Mouse (Mus musculus) hindbrain, embryonic 11.5 days (tissue): ENCODE measurements around the gene Wwox. TPM values are rescaled to one million over a fixed set of nuclear protein-coding genes. Genes with fewer than 3 reads are reported as not detected.

Source experiments
- ATAC-seq: fragments of 200-750 bp; cut with Nextera tagmentation; 2 replicates; pipeline ENCODE4 v1.8.0; 2017; ENCODE audit warnings: mild to moderate bottlenecking, moderate TSS enrichment, moderate library complexity; ENCODE audit not compliant: low FRiP score
- DNase-seq: peaks from one replicate; pipeline ENCODE4 v3.0.0-alpha.2; 2015; ENCODE audit warnings: low spot score
- H3K27ac ChIP-seq: fragments of 300-500 bp; sonication (generic); 2 replicates; pipeline ENCODE4 v1.5.1; 2014; ENCODE audit warnings: mild to moderate bottlenecking, low read depth, low read length
- H3K27me3 ChIP-seq: fragments of 300-500 bp; sonication (generic); 2 replicates; pipeline ENCODE4 v1.6.1; 2014; ENCODE audit warnings: mild to moderate bottlenecking, low read length, moderate library complexity, mixed read lengths; ENCODE audit not compliant: control insufficient read depth, insufficient read depth
- H3K36me3 ChIP-seq: fragments of 300-500 bp; sonication (generic); 2 replicates; pipeline ENCODE4 v1.6.1; 2014; ENCODE audit warnings: mild to moderate bottlenecking, low read length, moderate library complexity, mixed read lengths; ENCODE audit not compliant: control insufficient read depth, insufficient read depth
- H3K4me1 ChIP-seq: fragments of 300-500 bp; sonication (generic); replicated peaks from 2 replicates; pipeline ENCODE4 v1.6.1; 2014; ENCODE audit warnings: low read length, mixed read lengths; ENCODE audit not compliant: control insufficient read depth, insufficient read depth
- H3K4me2 ChIP-seq: fragments of 300-500 bp; sonication (generic); replicated peaks from 2 replicates; pipeline ENCODE4 v1.6.1; 2014; ENCODE audit warnings: mild to moderate bottlenecking, low read depth, low read length
- H3K4me3 ChIP-seq: fragments of 300-500 bp; sonication (generic); 2 replicates; pipeline ENCODE4 v1.5.1; 2014; ENCODE audit warnings: low read depth, low read length
- H3K9ac ChIP-seq: fragments of 300-500 bp; sonication (generic); 2 replicates; pipeline ENCODE4 v1.6.1; 2014; ENCODE audit warnings: low read depth, low read length
- H3K9me3 ChIP-seq: fragments of 300-500 bp; sonication (generic); 2 replicates; pipeline ENCODE4 v1.6.1; 2016; ENCODE audit warnings: low read length; ENCODE audit not compliant: control insufficient read depth
- WGBS: fragments of 180-500 bp; shearing (Covaris S2); extraction: QIAGEN DNeasy Blood & Tissue Kit; methylation state at CpG from one replicate; pipeline ENCODE4 v1.1.7; 2014; 5-methylcytosine and 5-hydroxymethylcytosine counted together
- polyA plus RNA-seq: library from polyadenylated mRNA; unstranded; fragments of >200 nt; fragmentation: Nextera tagmentation; extraction: Ambion mirVana; gene quantifications from 2 replicates; pipeline ENCODE4 v1.2.1, GENCODE M21; 2014

Gene Wwox
- polyA plus RNA-seq, 1 experiment from 2014 or later: 14.1 TPM

DNA sequence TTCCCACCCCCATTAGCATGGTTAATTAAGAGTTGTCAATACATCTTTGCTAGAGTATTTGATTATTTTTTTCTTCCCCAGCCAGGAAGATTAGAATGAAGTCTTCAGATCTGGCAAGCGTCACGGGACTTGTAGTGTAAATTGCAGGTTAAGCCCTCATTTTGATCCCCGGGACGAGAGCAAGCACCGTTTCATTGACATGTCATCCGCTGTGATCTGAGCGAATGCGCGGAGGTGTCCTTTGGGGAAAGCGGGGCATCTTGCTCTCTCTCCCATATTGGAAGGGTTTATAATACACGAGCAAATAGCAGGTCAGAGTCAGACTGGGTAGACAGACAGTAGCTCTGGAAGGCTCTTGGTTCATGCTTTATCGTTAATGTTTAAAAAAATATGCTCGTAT is 123.0 kb downstream of the Wwox start:
- no peak overlapping the region for H3K9ac ChIP-seq
- DNase-seq: no peak
- 62% methylated on average over 13 of the region's 13 CpGs for WGBS
- H3K4me1 ChIP-seq: no peaks in the 10 kb centered on the region
- H3K4me3 ChIP-seq: no peak overlapping the region
- H3K27ac ChIP-seq: no peak overlapping the region
- no peak for ATAC-seq
- no peak overlapping the region for H3K4me2 ChIP-seq
- no peaks in the 10 kb centered on the region for H3K27me3 ChIP-seq
- no peaks in the 10 kb centered on the region for H3K36me3 ChIP-seq
- no peaks in the 10 kb centered on the region for H3K9me3 ChIP-seq

DNA sequence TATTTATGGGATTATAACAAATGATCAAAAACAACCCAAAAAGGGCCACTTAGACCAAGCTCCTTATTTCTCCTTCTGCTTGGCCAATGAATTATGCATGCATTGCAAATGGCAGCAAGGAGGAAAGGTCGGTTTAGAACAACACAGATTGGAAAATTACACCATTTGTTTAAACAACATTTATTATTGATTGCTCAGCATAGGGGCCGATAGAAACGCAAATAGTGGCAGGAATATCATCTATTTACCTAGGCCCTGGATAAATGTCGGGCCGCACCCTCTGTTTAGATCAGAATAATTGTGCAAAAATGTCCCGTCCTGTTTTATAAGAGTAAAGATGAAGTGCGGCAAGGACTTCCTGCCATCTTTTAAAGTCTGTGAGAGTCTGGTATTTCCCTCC is 123.9 kb downstream of the Wwox start:
- Histone ChIP-seq H3K4me1 (no peaks in the 10 kb centered on the region), H3K27ac (no peak overlapping the region), H3K9ac (no peak overlapping the region), H3K36me3 (no peaks in the 10 kb centered on the region), H3K4me2 (no peak overlapping the region), H3K27me3 (no peaks in the 10 kb centered on the region), H3K4me3 (no peak overlapping the region), H3K9me3 (no peaks in the 10 kb centered on the region)
- DNase-seq (no peak), ATAC-seq (no peak)
- 80% methylated on average over 7 of the region's 7 CpGs for WGBS

DNA sequence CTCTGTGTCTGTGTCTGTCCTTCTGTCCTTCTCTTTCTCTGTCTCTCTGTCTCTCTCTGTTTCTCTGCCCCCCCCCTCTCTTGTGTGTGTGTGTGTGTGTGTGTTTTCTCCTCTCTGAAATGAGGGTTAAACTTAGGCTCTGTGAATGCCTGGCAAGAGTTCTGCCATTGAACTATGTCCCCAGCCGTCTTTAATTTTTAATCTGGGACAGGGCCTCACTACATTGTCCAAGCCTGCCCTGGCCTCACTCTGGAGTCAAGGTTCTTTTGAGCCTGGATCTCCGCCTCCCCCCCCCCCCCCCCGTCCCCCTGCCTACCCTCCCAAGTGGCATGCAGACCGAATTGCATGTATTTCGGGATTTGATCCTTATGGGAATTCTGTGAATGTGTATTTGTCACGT is 124.6 kb downstream of the Wwox start:
- H3K4me2 ChIP-seq: no peak overlapping the region
- no peaks in the 10 kb centered on the region for H3K9me3 ChIP-seq
- WGBS: 48% methylated on average over 6 of the region's 6 CpGs
- no peak overlapping the region for H3K4me3 ChIP-seq
- DNase-seq: no peak
- no peaks in the 10 kb centered on the region for H3K36me3 ChIP-seq
- ATAC-seq: no peak
- H3K4me1 ChIP-seq: no peaks in the 10 kb centered on the region
- no peak overlapping the region for H3K9ac ChIP-seq
- no peaks in the 10 kb centered on the region for H3K27me3 ChIP-seq
- H3K27ac ChIP-seq: no peak overlapping the region

DNA sequence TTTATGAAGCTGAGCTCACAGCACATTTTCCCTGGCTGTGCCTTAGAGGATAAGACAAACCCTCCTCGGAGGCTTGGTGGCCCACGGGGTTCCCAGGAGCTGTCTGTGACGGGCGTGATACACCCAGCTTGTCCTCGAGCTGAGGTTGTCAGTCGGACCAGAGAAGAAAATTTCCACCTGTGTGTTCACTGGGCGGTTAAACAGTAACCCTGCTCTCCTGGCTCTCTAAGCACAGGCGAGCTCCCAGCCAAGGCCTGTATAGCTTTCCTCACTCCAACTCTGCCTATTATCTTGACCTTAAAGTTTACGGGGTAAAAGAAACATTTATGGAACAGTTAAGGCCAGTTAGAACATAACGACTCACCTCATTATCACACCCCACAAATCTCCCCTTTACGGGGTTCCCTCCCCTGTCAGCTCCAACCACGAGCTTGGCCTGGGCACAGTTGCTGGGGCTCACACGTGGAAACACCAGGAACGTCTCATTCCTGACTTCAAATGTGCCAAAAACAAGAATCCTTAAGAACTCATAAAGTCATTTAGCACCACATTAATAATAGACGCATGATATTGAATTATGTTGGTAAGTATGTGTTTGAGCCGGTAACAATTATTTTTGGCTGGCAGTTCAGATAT is 129.2 kb downstream of the Wwox start:
- ATAC-seq: no peak
- H3K9me3 ChIP-seq: no peaks in the 10 kb centered on the region
- DNase-seq: no peak
- no peak overlapping the region for H3K27ac ChIP-seq
- 93% methylated on average over 16 of the region's 16 CpGs for WGBS
- no peaks in the 10 kb centered on the region for H3K4me1 ChIP-seq
- H3K9ac ChIP-seq: no peak overlapping the region
- no peak overlapping the region for H3K4me2 ChIP-seq
- no peak overlapping the region for H3K4me3 ChIP-seq
- H3K27me3 ChIP-seq: no peaks in the 10 kb centered on the region
- H3K36me3 ChIP-seq: no peaks in the 10 kb centered on the region

DNA sequence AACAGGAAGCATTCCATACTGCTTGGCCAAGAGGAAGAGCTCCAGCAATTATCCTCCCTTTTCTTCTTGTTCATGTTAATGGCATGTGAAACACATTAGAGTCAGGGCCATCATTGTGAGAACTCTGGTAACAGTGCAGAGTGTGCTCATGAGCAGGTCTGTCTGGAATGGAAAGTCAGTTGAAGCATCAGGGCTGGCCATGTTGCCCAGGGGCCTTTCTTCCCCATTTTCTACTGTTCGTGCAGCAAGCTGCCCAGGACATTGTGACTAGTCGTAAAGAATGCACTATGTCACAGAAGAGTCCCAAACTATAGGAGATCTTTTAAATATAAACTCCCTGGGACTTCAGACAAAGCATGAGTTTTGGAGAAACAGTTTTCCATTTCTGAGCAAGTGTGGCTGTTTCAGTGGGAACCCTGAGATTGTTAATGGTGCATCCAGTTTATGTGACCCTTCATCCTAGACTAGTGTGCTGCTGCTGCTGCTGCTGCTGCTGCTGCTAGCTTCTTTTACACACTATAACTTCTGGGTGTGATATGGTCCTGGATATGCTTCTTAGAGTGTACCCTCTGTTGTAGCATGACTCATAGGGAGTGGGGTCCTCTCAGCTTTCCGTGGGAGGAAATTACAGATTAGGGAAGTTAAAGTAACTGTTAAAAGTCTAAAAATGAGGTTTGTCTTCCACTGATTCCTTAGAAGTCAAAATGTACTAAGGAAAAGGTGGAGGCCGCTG is 133.7 kb downstream of the Wwox start:
- H3K4me2 ChIP-seq: no peak overlapping the region
- H3K27ac ChIP-seq: no peak overlapping the region
- no peak for ATAC-seq
- DNase-seq: no peak
- H3K27me3 ChIP-seq: no peaks in the 10 kb centered on the region
- no peak overlapping the region for H3K4me3 ChIP-seq
- no peak overlapping the region for H3K9ac ChIP-seq
- no peaks in the 10 kb centered on the region for H3K9me3 ChIP-seq
- no peaks in the 10 kb centered on the region for H3K36me3 ChIP-seq
- WGBS: 80% methylated on average over 4 of the region's 4 CpGs
- H3K4me1 ChIP-seq: no peaks in the 10 kb centered on the region

DNA sequence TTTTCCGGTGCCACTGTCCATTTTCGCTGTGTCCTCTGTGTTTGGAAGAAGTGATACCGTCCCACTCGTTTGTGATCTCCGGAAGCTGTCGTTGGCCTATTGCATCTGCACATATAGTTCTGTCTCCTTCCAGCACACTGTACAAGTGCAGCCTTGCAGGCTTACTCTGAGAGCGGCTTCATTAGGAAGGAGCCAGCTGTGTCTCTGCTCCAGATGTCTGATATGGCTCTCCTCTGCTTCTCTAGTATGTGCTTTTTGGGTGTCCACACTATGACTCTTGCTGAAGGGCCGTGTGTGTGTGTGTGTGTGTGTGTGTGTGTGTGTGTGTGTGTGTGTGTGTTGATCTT is 134.3 kb downstream of the Wwox start:
- H3K4me2 ChIP-seq: no peak overlapping the region
- no peaks in the 10 kb centered on the region for H3K4me1 ChIP-seq
- H3K27me3 ChIP-seq: no peaks in the 10 kb centered on the region
- DNase-seq (no peak), ATAC-seq (no peak)
- H3K9ac ChIP-seq: no peak overlapping the region
- WGBS: 91% methylated on average over 8 of the region's 8 CpGs
- H3K9me3 ChIP-seq: no peaks in the 10 kb centered on the region
- no peak overlapping the region for H3K4me3 ChIP-seq
- no peak overlapping the region for H3K27ac ChIP-seq
- no peaks in the 10 kb centered on the region for H3K36me3 ChIP-seq

DNA sequence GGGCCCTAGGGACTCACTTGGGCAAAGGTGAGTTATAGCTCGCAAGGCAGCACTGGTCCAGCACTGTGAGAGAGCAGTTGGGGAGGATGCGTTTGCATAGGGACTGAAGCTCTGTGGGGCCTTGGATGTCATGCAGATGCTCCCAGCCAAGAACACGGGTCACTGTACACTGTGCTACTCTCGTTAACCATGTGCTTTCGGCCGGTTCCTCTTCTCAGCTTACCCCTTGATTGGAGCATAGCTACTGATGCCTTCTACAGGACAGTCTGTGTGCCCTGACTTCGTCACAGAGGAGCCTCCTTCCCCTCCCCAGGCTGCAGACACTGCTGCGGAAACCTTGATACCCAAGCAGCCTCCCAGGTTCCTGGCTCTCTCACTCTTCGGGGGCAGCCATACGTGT is 139.8 kb downstream of the Wwox start:
- H3K27ac ChIP-seq: no peak overlapping the region
- DNase-seq (no peak), ATAC-seq (no peak)
- 90% methylated on average over 10 of the region's 10 CpGs for WGBS
- no peak overlapping the region for H3K4me3 ChIP-seq
- no peaks in the 10 kb centered on the region for H3K4me1 ChIP-seq
- H3K36me3 ChIP-seq: no peaks in the 10 kb centered on the region
- H3K27me3 ChIP-seq: no peaks in the 10 kb centered on the region
- no peak overlapping the region for H3K4me2 ChIP-seq
- no peaks in the 10 kb centered on the region for H3K9me3 ChIP-seq
- no peak overlapping the region for H3K9ac ChIP-seq

DNA sequence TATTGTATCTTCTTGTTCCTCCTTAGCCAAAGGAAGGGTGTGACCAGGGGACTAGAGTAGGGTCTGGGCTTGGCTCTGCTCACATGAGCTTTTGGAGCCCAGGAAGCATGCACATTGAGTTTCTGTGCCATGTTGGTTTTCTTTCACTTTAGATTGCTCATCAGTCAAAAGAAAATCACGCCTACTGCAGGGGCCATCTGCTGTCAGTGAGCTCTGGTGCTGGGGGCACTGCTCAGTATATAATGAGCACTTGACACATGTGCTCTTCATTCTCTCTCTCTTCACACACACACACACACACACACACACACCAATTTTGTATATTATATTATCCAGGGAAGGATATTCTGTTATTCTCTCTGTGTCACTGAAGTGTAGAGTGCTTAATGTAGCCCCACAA is 141.2 kb downstream of the Wwox start:
- no peaks in the 10 kb centered on the region for H3K27me3 ChIP-seq
- H3K9ac ChIP-seq: no peak overlapping the region
- no peak overlapping the region for H3K27ac ChIP-seq
- no peak overlapping the region for H3K4me3 ChIP-seq
- no peak for DNase-seq
- ATAC-seq: no peak
- no peak overlapping the region for H3K4me2 ChIP-seq
- no peaks in the 10 kb centered on the region for H3K4me1 ChIP-seq
- WGBS: 74% methylated on average over 1 of the region's 1 CpGs
- H3K9me3 ChIP-seq: no peaks in the 10 kb centered on the region
- H3K36me3 ChIP-seq: no peaks in the 10 kb centered on the region

DNA sequence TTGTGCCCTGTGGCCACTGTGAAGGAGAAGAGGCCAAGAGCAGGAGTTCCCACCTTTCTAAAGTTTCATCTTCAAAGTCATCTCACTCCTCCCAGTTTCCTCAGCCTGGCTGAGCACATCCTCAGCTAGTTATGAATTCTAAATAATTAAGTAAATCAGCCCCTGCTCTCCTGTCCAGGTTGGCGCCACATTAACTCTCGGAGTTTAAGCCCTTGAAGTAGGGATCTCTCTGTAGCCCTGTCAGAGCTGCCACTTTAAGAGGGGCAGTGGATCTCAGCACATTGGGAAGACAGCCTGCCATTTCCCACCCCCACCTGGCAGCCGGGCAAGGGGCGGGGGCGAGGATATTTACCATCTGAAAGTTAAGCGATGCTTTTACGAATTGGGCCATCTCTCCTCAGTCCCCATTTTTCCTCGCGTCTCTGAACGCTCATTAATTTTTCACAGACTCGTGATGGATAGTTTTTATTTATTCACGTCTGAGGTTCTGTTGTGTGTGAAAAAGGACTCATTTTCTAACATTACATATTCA is 150.9 kb downstream of the Wwox start:
- Histone ChIP-seq H3K4me3 (no peak overlapping the region), H3K27ac (no peak overlapping the region), H3K27me3 (no peaks in the 10 kb centered on the region), H3K9ac (no peak overlapping the region), H3K36me3 (no peaks in the 10 kb centered on the region), H3K4me1 (peaks cover 3% of the 10 kb centered on the region; the same call in 1 of the 2 replicates), H3K9me3 (no peaks in the 10 kb centered on the region), H3K4me2 (no peak overlapping the region)
- WGBS: 69% methylated on average over 12 of the region's 12 CpGs
- ATAC-seq: no peak
- DNase-seq: no peak
